Mouse (Mus musculus) lung, postnatal 36 days (tissue): ENCODE data around the gene Pde6d.
A peak's percentile ranks its signal among the peaks of the same experiment; 100 is the strongest.
"Not testable (repeated sequence)": the region's sequence is repeated elsewhere in the genome, so short reads cannot be mapped to it uniquely, and the experiment has no call there.

Experiments used
- DNase-seq: peaks from one replicate; pipeline ENCODE4 v3.0.0; 2022; ENCODE audit warnings: mixed read lengths

The Pde6d gene

GRCm38 (mm10) chr1:86525499-86526115 is 56.8 kb downstream of the Pde6d start:
- peak; percentile 80 for DNase-seq

GRCm38 (mm10) chr1:86524619-86525498 is 57.6 kb downstream of the Pde6d start:
- peak; percentile 99 for DNase-seq

- DNase-seq, result no peak
Measured at GRCm38 (mm10) chr1:86523776-86524618, 58.4 kb downstream of the Pde6d start.

GRCm38 (mm10) chr1:86522286-86522871 is 60.0 kb downstream of the Pde6d start:
- DNase-seq, result peak; percentile 75

- DNase-seq, result peak; percentile 74
Measured at GRCm38 (mm10) chr1:86520361-86520760, 62.1 kb downstream of the Pde6d start.

GRCm38 (mm10) chr1:86517076-86517475 is 65.4 kb downstream of the Pde6d start:
- no peak for DNase-seq

- no peak for DNase-seq
Measured at GRCm38 (mm10) chr1:86515715-86516410, 66.6 kb downstream of the Pde6d start.

GRCm38 (mm10) chr1:86513031-86513430 is 69.4 kb downstream of the Pde6d start:
- DNase-seq, result not testable (repeated sequence)

- no peak for DNase-seq
Measured at GRCm38 (mm10) chr1:86512154-86512720, 70.2 kb downstream of the Pde6d start.

GRCm38 (mm10) chr1:86510676-86511441 is 71.6 kb downstream of the Pde6d start:
- DNase-seq, result no peak

GRCm38 (mm10) chr1:86510266-86510665 is 72.2 kb downstream of the Pde6d start:
- DNase-seq, result no peak

GRCm38 (mm10) chr1:86509410-86509809 is 73.0 kb downstream of the Pde6d start:
- peak; percentile 95 for DNase-seq

GRCm38 (mm10) chr1:86507866-86508265 is 74.6 kb downstream of the Pde6d start:
- no peak for DNase-seq

- DNase-seq, result no peak
Measured at GRCm38 (mm10) chr1:86506420-86506819, 76.0 kb downstream of the Pde6d start.

- peak; percentile 68 for DNase-seq
Measured at GRCm38 (mm10) chr1:86505461-86505860, 77.0 kb downstream of the Pde6d start.

- peak; percentile 47 for DNase-seq
Measured at GRCm38 (mm10) chr1:86504697-86505421, 77.6 kb downstream of the Pde6d start.

GRCm38 (mm10) chr1:86503906-86504696 is 78.3 kb downstream of the Pde6d start:
- peak; percentile 97 for DNase-seq

GRCm38 (mm10) chr1:86503165-86503747 is 79.2 kb downstream of the Pde6d start:
- peak; percentile 64 for DNase-seq
